Mouse (Mus musculus) forebrain, embryonic 10.5 days (tissue): ENCODE data around the gene Shb. TPM values are rescaled to one million over a fixed set of nuclear protein-coding genes. Genes with fewer than 3 reads are reported as not detected.

Experiments
- DNase-seq: peaks from one replicate; pipeline ENCODE4 v3.0.0-alpha.2; 2017; ENCODE audit warnings: low spot score; ENCODE audit errors: extremely low spot score
- H3K27ac ChIP-seq: fragments of 300-500 bp; sonication (generic); 2 replicates; pipeline ENCODE4 v1.5.1; 2016; ENCODE audit warnings: mild to moderate bottlenecking
- H3K27me3 ChIP-seq: fragments of 300-500 bp; sonication (generic); 2 replicates; pipeline ENCODE4 v1.6.1; 2016; ENCODE audit warnings: mild to moderate bottlenecking; ENCODE audit not compliant: poor library complexity, severe bottlenecking
- H3K36me3 ChIP-seq: fragments of 300-500 bp; sonication (generic); replicated peaks from 2 replicates; pipeline ENCODE4 v1.6.1; 2016; ENCODE audit warnings: mild to moderate bottlenecking, moderate library complexity
- H3K4me1 ChIP-seq: fragments of 300-500 bp; sonication (generic); 2 replicates; pipeline ENCODE4 v1.6.1; 2016
- H3K4me3 ChIP-seq: fragments of 300-500 bp; sonication (generic); 2 replicates; pipeline ENCODE4 v1.5.1; 2016; ENCODE audit warnings: mild to moderate bottlenecking, moderate library complexity
- H3K9me3 ChIP-seq: fragments of 300-500 bp; sonication (generic); 2 replicates; pipeline ENCODE4 v1.6.1; 2016; ENCODE audit warnings: mild to moderate bottlenecking, moderate library complexity
- WGBS: fragments of 180-500 bp; shearing (Covaris S2); methylation state at CpG from one replicate; pipeline ENCODE4 v1.1.7; 2016; 5-methylcytosine and 5-hydroxymethylcytosine counted together
- polyA plus RNA-seq: library from polyadenylated mRNA; unstranded; fragments of >200 nt; fragmentation: Nextera tagmentation; extraction: Ambion mirVana; gene quantifications from 2 replicates; pipeline ENCODE4 v1.2.1, GENCODE M21; 2016

Gene Shb
- polyA plus RNA-seq, 1 experiment from 2014 or later: 3.0 TPM

DNA sequence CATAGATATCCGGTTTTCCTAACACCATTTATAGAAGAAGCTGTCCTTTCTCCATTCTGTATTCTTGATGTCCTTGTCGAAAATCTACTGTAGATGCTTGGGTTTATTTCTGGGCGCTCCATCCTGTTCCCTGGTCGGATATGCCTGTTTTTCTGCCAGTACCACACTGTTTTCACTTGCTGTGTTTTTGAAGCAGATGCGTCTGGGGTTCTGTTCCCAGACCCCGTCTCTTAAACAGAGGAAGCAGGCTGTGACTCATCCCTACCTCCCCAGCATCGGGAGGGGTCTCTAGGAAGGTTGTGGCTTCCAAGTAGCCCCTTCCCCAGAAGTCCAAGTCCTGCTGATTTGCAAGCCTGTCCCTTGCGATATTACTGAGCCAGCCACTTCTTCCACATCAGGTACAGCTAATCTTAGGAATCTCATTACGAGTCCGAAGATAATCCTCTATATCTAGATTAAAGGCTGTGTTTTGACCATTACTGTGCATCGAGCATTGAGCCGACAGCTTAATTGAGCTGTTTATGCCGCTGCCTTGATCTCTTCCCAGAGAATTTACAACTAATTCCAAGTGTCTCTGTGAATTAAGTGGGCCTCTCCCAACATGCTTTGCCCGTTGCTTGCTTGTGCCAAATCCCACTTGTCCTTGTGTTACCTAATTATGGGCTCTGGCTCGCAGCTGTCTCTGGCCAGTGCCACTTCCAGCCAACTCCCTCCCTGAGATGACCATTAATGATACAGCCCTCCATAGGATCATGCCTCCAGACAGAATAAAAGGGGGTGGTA lies 8.1 kb upstream of the Shb start:
- Histone ChIP-seq H3K4me3 (no peak overlapping the region), H3K4me1 (peaks cover 13% of the 10 kb centered on the region), H3K36me3 (no peaks in the 10 kb centered on the region), H3K27me3 (no peaks in the 10 kb centered on the region), H3K27ac (no peak overlapping the region), H3K9me3 (no peaks in the 10 kb centered on the region)
- 69% methylated on average over 15 of the region's 15 CpGs for WGBS
- DNase-seq: no peak

DNA sequence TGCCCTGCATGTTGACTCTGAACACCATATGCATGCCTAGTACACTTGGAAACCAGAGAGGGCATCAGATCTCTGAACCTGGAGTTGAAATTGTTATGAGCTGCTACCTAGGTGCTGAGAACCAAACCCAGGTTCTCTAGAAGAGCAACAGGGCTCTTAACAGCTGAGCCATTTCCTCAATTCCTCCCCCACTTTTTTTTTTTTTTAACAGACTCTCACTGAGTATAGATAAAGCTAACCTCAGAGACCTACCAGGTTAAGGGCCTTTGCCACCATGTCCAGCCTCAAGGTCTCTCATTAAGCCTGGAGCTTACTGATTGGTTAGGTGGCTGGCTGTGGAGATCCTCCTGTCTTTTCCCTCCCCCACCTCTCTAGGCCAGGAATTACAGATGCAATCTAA lies 6.9 kb upstream of the Shb start:
- Histone ChIP-seq H3K4me3 (no peak overlapping the region), H3K36me3 (no peaks in the 10 kb centered on the region), H3K4me1 (peaks cover 13% of the 10 kb centered on the region), H3K27ac (no peak overlapping the region), H3K9me3 (no peaks in the 10 kb centered on the region), H3K27me3 (peaks cover 5% of the 10 kb centered on the region; the same call in 1 of the 2 replicates)
- DNase-seq: no peak

GRCm38 (mm10) chr4:45533436-45533940 lies 1.2 kb upstream of the Shb start:
- Histone ChIP-seq H3K36me3 (no peaks in the 10 kb centered on the region), H3K9me3 (no peaks in the 10 kb centered on the region), H3K27ac (no peak overlapping the region), H3K27me3 (peaks cover 18% of the 10 kb centered on the region), H3K4me3 (no peak overlapping the region), H3K4me1 (peaks cover 46% of the 10 kb centered on the region)
- DNase-seq: no peak
- WGBS: 59% methylated on average over 1 of the region's 1 CpGs

DNA sequence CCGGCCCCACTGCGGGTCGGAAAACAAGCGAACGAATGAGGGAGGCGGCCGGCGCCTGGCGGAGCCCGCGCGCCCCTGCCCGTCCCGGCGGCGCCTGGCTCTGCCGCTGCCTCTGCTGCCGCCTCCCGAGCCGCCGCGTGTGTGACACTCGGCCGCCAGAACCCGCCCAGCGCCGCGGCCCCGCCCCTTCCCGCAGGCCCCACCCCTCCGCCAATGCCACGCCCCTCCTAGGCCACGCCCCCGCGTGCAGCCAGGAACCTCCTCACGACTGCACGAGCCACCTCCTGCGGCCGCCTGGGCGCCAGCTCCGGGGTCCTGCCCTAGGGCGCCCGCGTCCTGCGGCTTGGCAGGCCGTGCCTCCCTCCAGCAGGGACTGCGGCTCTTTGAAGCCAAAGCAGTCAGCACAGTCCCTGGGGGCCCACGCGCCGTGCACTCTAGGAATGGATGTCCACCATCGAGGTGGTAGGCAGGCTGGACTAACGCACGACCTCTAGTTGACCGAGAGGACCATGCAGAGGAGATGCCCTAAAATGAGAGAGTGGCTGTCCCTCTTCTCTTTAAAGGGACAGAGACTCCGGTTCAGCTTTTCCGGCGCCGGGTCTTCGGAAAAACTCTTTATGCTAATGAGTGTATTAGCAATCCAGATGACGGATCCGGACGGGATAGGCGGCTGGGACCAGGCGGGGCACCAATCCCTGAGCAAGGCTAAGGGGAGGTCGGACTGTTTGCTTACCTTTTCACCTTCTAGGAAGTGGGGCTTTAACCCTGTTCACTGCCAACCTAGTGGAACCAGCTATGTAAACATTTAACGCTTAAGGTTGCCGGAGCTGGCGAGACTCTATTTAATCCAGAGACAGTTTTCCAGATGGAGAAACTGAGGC lies 1.4 kb downstream of the Shb start:
- WGBS: under 1% methylated on average over 67 of the region's 68 CpGs
- Histone ChIP-seq H3K36me3 (peaks cover 13% of the 10 kb centered on the region), H3K9me3 (no peaks in the 10 kb centered on the region), H3K27ac (peak overlapping the region; percentile 93), H3K4me1 (peaks cover 72% of the 10 kb centered on the region), H3K27me3 (peaks cover 33% of the 10 kb centered on the region), H3K4me3 (peak overlapping the region; percentile 82)
- DNase-seq: peak; percentile 98

DNA sequence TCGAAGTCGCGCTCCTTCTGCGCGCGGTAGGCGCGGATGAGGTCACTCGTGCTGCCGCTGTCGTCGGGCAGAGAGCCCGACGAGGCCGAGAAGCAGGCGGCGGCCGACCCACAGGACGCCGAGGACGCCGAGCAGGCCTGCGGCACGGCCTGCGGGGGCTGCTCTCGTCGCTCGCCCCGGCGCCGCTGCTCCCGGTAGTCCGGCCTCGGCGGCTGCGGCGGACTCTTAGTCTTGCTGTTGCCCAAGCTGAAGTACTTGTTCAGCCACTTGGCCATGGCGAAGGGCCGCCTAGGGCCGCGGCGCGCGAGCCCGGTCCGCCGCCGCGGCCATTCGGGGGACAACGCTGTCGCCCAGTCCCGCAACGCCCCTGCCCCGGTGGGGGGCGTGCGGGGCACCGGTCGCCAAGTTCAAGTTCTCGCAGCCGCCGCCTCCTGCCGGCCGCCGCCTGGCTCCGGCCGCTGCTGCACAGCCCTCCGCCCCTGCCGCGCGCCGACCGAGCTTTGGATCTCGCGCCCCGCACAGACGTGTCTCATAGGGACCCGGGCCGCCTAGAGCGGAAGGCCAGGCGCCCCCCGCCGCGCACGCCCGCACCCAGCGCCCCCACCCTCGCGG lies 2.2 kb downstream of the Shb start:
- under 1% methylated on average over 87 of the region's 89 CpGs for WGBS
- Histone ChIP-seq H3K27me3 (peaks cover 33% of the 10 kb centered on the region), H3K4me1 (peaks cover 78% of the 10 kb centered on the region), H3K36me3 (peaks cover 15% of the 10 kb centered on the region), H3K9me3 (no peaks in the 10 kb centered on the region), H3K4me3 (peak overlapping the region; percentile 82), H3K27ac (peak overlapping the region; percentile 93)
- peak; percentile 63 for DNase-seq

- H3K36me3 ChIP-seq: peaks cover 18% of the 10 kb centered on the region
- under 1% methylated on average over 71 of the region's 71 CpGs for WGBS
- DNase-seq: no peak
- peak overlapping the region; percentile 82 for H3K4me3 ChIP-seq
- peaks cover 78% of the 10 kb centered on the region for H3K4me1 ChIP-seq
- no peaks in the 10 kb centered on the region for H3K9me3 ChIP-seq
- peak overlapping the region; percentile 93 for H3K27ac ChIP-seq
- H3K27me3 ChIP-seq: peaks cover 30% of the 10 kb centered on the region
Observed at GRCm38 (mm10) chr4:45529201-45529985, 2.9 kb downstream of the Shb start.

DNA sequence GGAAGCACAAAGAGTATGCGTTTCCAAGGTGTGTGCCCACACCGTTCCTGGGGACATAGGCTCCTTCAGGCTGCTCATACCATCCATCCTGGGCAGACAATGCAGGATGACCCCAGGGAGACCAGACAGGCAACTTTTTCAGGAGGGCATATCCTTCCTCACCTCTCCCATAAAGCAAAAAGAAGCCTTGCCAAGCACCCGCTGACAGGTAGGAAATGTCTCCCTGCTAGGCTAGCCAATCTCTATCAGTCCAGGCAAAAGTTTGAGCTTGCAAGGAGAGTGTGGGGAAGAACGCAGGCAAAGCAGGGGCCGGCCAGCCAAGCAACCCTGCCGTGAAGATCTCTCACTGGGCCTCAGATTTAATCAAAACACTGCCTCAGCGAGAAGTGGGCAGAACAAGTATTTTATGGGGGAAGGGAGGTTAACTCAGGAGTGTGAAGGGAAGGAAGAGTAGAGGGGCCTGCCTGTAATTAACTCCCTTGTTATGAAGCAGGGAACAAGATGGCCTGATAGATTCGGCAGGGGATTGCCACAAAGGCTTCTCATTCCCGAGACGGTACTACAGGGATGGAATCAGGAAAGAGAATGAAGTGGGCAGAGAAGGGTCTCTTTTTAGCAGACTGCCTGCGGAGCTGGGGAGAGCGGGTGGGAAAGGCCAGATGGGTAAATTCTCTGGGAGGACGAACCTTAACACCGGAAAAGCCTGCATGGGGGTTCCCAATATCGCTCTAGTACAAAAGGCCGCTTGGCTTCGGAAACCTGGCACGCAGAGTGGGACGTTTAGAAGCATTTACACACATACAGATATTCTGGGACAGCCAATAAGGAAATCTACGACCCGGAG lies 3.7 kb downstream of the Shb start:
- Histone ChIP-seq H3K9me3 (no peaks in the 10 kb centered on the region), H3K4me3 (peak overlapping the region; percentile 82), H3K27ac (peak overlapping the region; percentile 93), H3K27me3 (peaks cover 26% of the 10 kb centered on the region), H3K36me3 (peaks cover 24% of the 10 kb centered on the region), H3K4me1 (peaks cover 78% of the 10 kb centered on the region)
- 2% methylated on average over 21 of the region's 21 CpGs for whole genome bisulfite sequencing
- no peak for DNase-seq

- H3K4me3 ChIP-seq: peak overlapping the region; percentile 82
- H3K27ac ChIP-seq: peak overlapping the region; percentile 93; the same call in 1 of the 2 replicates
- DNase-seq: no peak
- peaks cover 83% of the 10 kb centered on the region for H3K4me1 ChIP-seq
- H3K27me3 ChIP-seq: peaks cover 26% of the 10 kb centered on the region
- WGBS: 86% methylated on average over 2 of the region's 2 CpGs
- H3K36me3 ChIP-seq: peaks cover 27% of the 10 kb centered on the region
- no peaks in the 10 kb centered on the region for H3K9me3 ChIP-seq
Observed at GRCm38 (mm10) chr4:45527562-45528354, 4.5 kb downstream of the Shb start.

GRCm38 (mm10) chr4:45526846-45527561 lies 5.3 kb downstream of the Shb start:
- Histone ChIP-seq H3K36me3 (peaks cover 27% of the 10 kb centered on the region), H3K9me3 (no peaks in the 10 kb centered on the region), H3K4me1 (peaks cover 83% of the 10 kb centered on the region), H3K4me3 (peak overlapping the region; percentile 82), H3K27me3 (peaks cover 26% of the 10 kb centered on the region), H3K27ac (no peak overlapping the region)
- 86% methylated on average over 2 of the region's 2 CpGs for WGBS
- no peak for DNase-seq

- WGBS: 93% methylated on average over 3 of the region's 3 CpGs
Observed at GRCm38 (mm10) chr4:45526175-45526574, 6.1 kb downstream of the Shb start.

More at GRCm38 (mm10) chr4:45526175-45526574, 6.1 kb downstream of the Shb start:
- peaks cover 83% of the 10 kb centered on the region for H3K4me1 ChIP-seq
- H3K27ac ChIP-seq: no peak overlapping the region
- no peak for DNase-seq
- H3K9me3 ChIP-seq: no peaks in the 10 kb centered on the region
- peaks cover 27% of the 10 kb centered on the region for H3K36me3 ChIP-seq
- peaks cover 26% of the 10 kb centered on the region for H3K27me3 ChIP-seq
- no peak overlapping the region for H3K4me3 ChIP-seq
